Mouse (Mus musculus): ENCODE data around the gene 1700030K09Rik. TPM values are rescaled to one million over a fixed set of nuclear protein-coding genes. Genes with fewer than 3 reads are reported as not detected.

1700030K09Rik gene
- polyA plus RNA-seq, 1 experiment from 2014 or later, result 14.0 TPM

DNA sequence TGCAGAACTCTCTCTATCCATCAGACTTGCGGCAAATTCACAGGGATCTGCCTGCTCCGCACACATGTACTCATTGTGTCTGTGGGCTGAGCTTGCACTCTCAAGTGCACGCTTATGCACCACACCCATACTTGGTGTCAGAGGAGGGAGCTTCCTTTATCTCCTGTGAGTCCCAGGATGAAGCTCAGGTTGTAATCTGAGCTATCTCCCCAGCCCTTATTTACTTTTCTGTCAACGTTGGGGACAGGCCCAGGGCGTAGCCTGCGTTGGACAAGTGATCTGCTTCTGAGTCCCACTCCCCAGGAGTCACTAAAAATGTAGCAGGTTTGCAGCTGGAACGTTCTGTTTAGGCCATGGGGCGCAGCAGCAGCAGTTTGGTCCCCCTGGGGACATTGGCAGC is 7.8 kb downstream of the 1700030K09Rik start:
- ATAC-seq (replicated peaks; ENCODE audit: low FRiP score), result peak; percentile 69

GRCm38 (mm10) chr8:72453904-72454303 is 10.2 kb downstream of the 1700030K09Rik start:
- no peak overlapping the region for H3K4me3 ChIP-seq (ENCODE audit: low read depth, low read length)
- peaks cover 6% of the 10 kb centered on the region for H3K4me1 ChIP-seq (replicated peaks; ENCODE audit: control insufficient read depth, insufficient read depth, low read length)
- no peak overlapping the region for H3K4me2 ChIP-seq
- 0 out of 2 replicates have a peak, but pooled peaks cover 3% of the 10 kb centered on the region for H3K9me3 ChIP-seq (ENCODE audit: control insufficient read depth, low read length)
- H3K9ac ChIP-seq (ENCODE audit: low read depth, low read length), result no peak overlapping the region
- no peak for ATAC-seq (replicated peaks; ENCODE audit: low FRiP score)
- no peak for DNase-seq (ENCODE audit: low spot score)
- no peak overlapping the region for H3K27ac ChIP-seq (ENCODE audit: low read depth, low read length)
- peaks cover 26% of the 10 kb centered on the region; the same call in 1 of the 2 replicates for H3K36me3 ChIP-seq (ENCODE audit: control insufficient read depth, insufficient read depth, low read length)
- H3K27me3 ChIP-seq (replicated peaks; ENCODE audit: control insufficient read depth, insufficient read depth, low read length), result no peaks in the 10 kb centered on the region
- WGBS, result 97% methylated on average over 2 of the region's 2 CpGs

More for the DNA sequence above, 7.8 kb downstream of the 1700030K09Rik start:
- Histone ChIP-seq H3K4me3 (ENCODE audit: low read depth, low read length) (no peak overlapping the region), H3K9me3 (ENCODE audit: control insufficient read depth, low read length) (0 out of 2 replicates have a peak, but pooled peaks cover 3% of the 10 kb centered on the region), H3K4me2 (no peak overlapping the region), H3K27me3 (replicated peaks; ENCODE audit: control insufficient read depth, insufficient read depth, low read length) (no peaks in the 10 kb centered on the region), H3K4me1 (replicated peaks; ENCODE audit: control insufficient read depth, insufficient read depth, low read length) (peaks cover 6% of the 10 kb centered on the region), H3K9ac (ENCODE audit: low read depth, low read length) (no peak overlapping the region), H3K36me3 (ENCODE audit: control insufficient read depth, insufficient read depth, low read length) (peaks cover 32% of the 10 kb centered on the region; the same call in 1 of the 2 replicates), H3K27ac (ENCODE audit: low read depth, low read length) (no peak overlapping the region)
- no peak for DNase-seq (ENCODE audit: low spot score)
- 61% methylated on average over 8 of the region's 8 CpGs for WGBS

GRCm38 (mm10) chr8:72455317-72455716 is 11.6 kb downstream of the 1700030K09Rik start:
- Histone ChIP-seq H3K4me3 (ENCODE audit: low read depth, low read length) (no peak overlapping the region), H3K9ac (ENCODE audit: low read depth, low read length) (no peak overlapping the region), H3K27me3 (replicated peaks; ENCODE audit: control insufficient read depth, insufficient read depth, low read length) (no peaks in the 10 kb centered on the region), H3K27ac (ENCODE audit: low read depth, low read length) (no peak overlapping the region), H3K4me1 (replicated peaks; ENCODE audit: control insufficient read depth, insufficient read depth, low read length) (peaks cover 6% of the 10 kb centered on the region), H3K4me2 (no peak overlapping the region), H3K9me3 (ENCODE audit: control insufficient read depth, low read length) (0 out of 2 replicates have a peak, but pooled peaks cover 3% of the 10 kb centered on the region), H3K36me3 (ENCODE audit: control insufficient read depth, insufficient read depth, low read length) (peaks cover 29% of the 10 kb centered on the region)
- DNase-seq (ENCODE audit: low spot score) (no peak), ATAC-seq (replicated peaks; ENCODE audit: low FRiP score) (no peak)
- WGBS, result 81% methylated on average over 4 of the region's 4 CpGs

DNA sequence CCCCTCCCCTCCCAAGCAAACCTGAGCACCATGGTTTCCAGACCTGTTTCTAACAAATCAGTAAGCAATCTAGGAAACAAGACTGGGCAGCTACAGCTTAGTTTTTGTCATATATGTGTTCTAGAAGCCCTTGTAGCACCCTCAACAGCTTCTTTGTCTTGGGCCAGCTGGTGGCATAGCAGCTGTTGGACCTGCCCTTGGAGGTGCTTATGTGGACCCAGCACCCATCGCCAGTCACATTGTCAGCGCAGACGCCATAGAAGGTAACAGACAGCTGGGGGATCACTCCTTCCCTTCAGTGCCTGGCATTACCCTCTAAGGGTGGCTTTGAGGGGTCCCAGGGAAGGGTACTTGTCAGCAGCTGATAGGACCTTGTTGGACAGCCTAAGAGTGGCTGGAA is 14.1 kb downstream of the 1700030K09Rik start:
- H3K9me3 ChIP-seq (ENCODE audit: control insufficient read depth, low read length), result 0 out of 2 replicates have a peak, but pooled peaks cover 3% of the 10 kb centered on the region
- H3K27me3 ChIP-seq (replicated peaks; ENCODE audit: control insufficient read depth, insufficient read depth, low read length), result no peaks in the 10 kb centered on the region
- no peak for ATAC-seq (replicated peaks; ENCODE audit: low FRiP score)
- no peak overlapping the region for H3K4me2 ChIP-seq
- peaks cover 45% of the 10 kb centered on the region for H3K36me3 ChIP-seq (ENCODE audit: control insufficient read depth, insufficient read depth, low read length)
- H3K27ac ChIP-seq (ENCODE audit: low read depth, low read length), result no peak overlapping the region
- H3K4me3 ChIP-seq (ENCODE audit: low read depth, low read length), result no peak overlapping the region
- 92% methylated on average over 3 of the region's 3 CpGs for WGBS
- H3K9ac ChIP-seq (ENCODE audit: low read depth, low read length), result no peak overlapping the region
- H3K4me1 ChIP-seq (replicated peaks; ENCODE audit: control insufficient read depth, insufficient read depth, low read length), result no peaks in the 10 kb centered on the region
- DNase-seq (ENCODE audit: low spot score), result no peak

GRCm38 (mm10) chr8:72458457-72458856 is 14.8 kb downstream of the 1700030K09Rik start:
- Histone ChIP-seq H3K36me3 (ENCODE audit: control insufficient read depth, insufficient read depth, low read length) (peaks cover 46% of the 10 kb centered on the region), H3K9me3 (ENCODE audit: control insufficient read depth, low read length) (0 out of 2 replicates have a peak, but pooled peaks cover 1% of the 10 kb centered on the region), H3K27ac (ENCODE audit: low read depth, low read length) (no peak overlapping the region), H3K4me1 (replicated peaks; ENCODE audit: control insufficient read depth, insufficient read depth, low read length) (no peaks in the 10 kb centered on the region), H3K4me3 (ENCODE audit: low read depth, low read length) (no peak overlapping the region), H3K4me2 (no peak overlapping the region), H3K9ac (ENCODE audit: low read depth, low read length) (no peak overlapping the region), H3K27me3 (replicated peaks; ENCODE audit: control insufficient read depth, insufficient read depth, low read length) (no peaks in the 10 kb centered on the region)
- no peak for DNase-seq (ENCODE audit: low spot score)
- ATAC-seq (replicated peaks; ENCODE audit: low FRiP score), result no peak
- WGBS, result 85% methylated on average over 6 of the region's 6 CpGs

- no peak for ATAC-seq (replicated peaks; ENCODE audit: low FRiP score)
These were observed 16.3 kb downstream of the 1700030K09Rik start for GRCm38 (mm10) chr8:72459881-72460533.

DNA sequence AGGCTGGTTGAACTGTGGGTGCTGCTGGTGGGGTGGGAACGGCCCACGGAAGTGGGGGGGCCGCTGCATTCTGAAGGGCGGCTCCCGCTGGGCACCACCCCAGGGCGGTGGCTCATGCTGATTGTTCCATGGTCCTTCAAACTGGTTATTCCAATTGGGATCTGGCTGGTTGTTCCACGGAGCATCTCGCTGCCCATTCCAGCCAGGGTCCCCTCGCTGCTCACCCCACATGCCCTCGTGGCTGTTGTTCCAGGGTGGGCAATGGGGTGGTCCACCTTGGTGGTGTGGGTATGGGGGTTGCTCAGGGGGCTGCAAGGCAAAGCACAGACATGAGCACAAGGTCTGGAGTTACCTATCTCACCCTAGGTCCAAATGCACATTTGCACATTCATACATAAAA is 20.5 kb downstream of the 1700030K09Rik start:
- Histone ChIP-seq H3K36me3 (ENCODE audit: control insufficient read depth, insufficient read depth, low read length) (peaks cover 90% of the 10 kb centered on the region), H3K9me3 (ENCODE audit: control insufficient read depth, low read length) (no peaks in the 10 kb centered on the region), H3K27me3 (replicated peaks; ENCODE audit: control insufficient read depth, insufficient read depth, low read length) (no peaks in the 10 kb centered on the region), H3K4me1 (replicated peaks; ENCODE audit: control insufficient read depth, insufficient read depth, low read length) (no peaks in the 10 kb centered on the region), H3K9ac (ENCODE audit: low read depth, low read length) (no peak overlapping the region), H3K27ac (ENCODE audit: low read depth, low read length) (no peak overlapping the region), H3K4me3 (ENCODE audit: low read depth, low read length) (no peak overlapping the region), H3K4me2 (no peak overlapping the region)
- 97% methylated on average over 10 of the region's 10 CpGs for WGBS
- ATAC-seq (replicated peaks; ENCODE audit: low FRiP score) (no peak), DNase-seq (ENCODE audit: low spot score) (no peak)

More at GRCm38 (mm10) chr8:72459881-72460533, 16.3 kb downstream of the 1700030K09Rik start:
- Histone ChIP-seq H3K36me3 (ENCODE audit: control insufficient read depth, insufficient read depth, low read length) (peaks cover 52% of the 10 kb centered on the region), H3K4me1 (replicated peaks; ENCODE audit: control insufficient read depth, insufficient read depth, low read length) (no peaks in the 10 kb centered on the region), H3K9me3 (ENCODE audit: control insufficient read depth, low read length) (no peaks in the 10 kb centered on the region), H3K27me3 (replicated peaks; ENCODE audit: control insufficient read depth, insufficient read depth, low read length) (no peaks in the 10 kb centered on the region), H3K4me2 (no peak overlapping the region), H3K9ac (ENCODE audit: low read depth, low read length) (no peak overlapping the region), H3K27ac (ENCODE audit: low read depth, low read length) (no peak overlapping the region), H3K4me3 (ENCODE audit: low read depth, low read length) (no peak overlapping the region)
- 85% methylated on average over 4 of the region's 4 CpGs for WGBS
- no peak for DNase-seq (ENCODE audit: low spot score)

- no peak overlapping the region for H3K27ac ChIP-seq (ENCODE audit: low read depth, low read length)
- 88% methylated on average over 2 of the region's 2 CpGs for WGBS
- H3K36me3 ChIP-seq (ENCODE audit: control insufficient read depth, insufficient read depth, low read length), result peaks cover 81% of the 10 kb centered on the region
- DNase-seq (ENCODE audit: low spot score) (no peak), ATAC-seq (replicated peaks; ENCODE audit: low FRiP score) (no peak)
- no peak overlapping the region for H3K9ac ChIP-seq (ENCODE audit: low read depth, low read length)
- no peak overlapping the region for H3K4me3 ChIP-seq (ENCODE audit: low read depth, low read length)
- H3K27me3 ChIP-seq (replicated peaks; ENCODE audit: control insufficient read depth, insufficient read depth, low read length), result no peaks in the 10 kb centered on the region
- no peaks in the 10 kb centered on the region for H3K9me3 ChIP-seq (ENCODE audit: control insufficient read depth, low read length)
- no peak overlapping the region for H3K4me2 ChIP-seq
- H3K4me1 ChIP-seq (replicated peaks; ENCODE audit: control insufficient read depth, insufficient read depth, low read length), result peaks cover 9% of the 10 kb centered on the region; the same call in 1 of the 2 replicates
These were observed 25.6 kb downstream of the 1700030K09Rik start for GRCm38 (mm10) chr8:72469243-72469642.

DNA sequence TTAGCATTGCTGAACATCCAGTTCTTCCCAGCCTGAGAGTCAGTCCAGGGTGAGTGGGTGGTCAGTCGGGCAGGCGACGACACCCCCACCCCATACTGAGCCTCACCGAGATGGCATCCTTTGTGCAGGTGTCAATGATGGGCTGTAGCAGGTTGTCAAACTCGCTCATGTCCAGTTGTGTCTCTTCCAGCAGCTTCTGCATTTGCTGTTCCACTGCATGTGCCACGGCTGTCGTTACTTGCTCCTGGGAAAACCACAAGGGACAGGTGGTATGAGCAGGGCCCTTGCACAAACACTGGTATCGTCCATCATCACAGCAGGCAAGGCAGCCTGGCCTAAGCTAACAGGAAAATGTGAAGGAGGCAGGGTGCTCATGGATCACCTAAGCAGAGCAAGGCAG is 26.3 kb downstream of the 1700030K09Rik start:
- DNase-seq (ENCODE audit: low spot score) (no peak), ATAC-seq (replicated peaks; ENCODE audit: low FRiP score) (no peak)
- H3K36me3 ChIP-seq (ENCODE audit: control insufficient read depth, insufficient read depth, low read length), result peaks cover 76% of the 10 kb centered on the region
- no peaks in the 10 kb centered on the region for H3K27me3 ChIP-seq (replicated peaks; ENCODE audit: control insufficient read depth, insufficient read depth, low read length)
- no peaks in the 10 kb centered on the region for H3K9me3 ChIP-seq (ENCODE audit: control insufficient read depth, low read length)
- H3K4me1 ChIP-seq (replicated peaks; ENCODE audit: control insufficient read depth, insufficient read depth, low read length), result peaks cover 10% of the 10 kb centered on the region; the same call in 1 of the 2 replicates
- H3K27ac ChIP-seq (ENCODE audit: low read depth, low read length), result no peak overlapping the region
- H3K9ac ChIP-seq (ENCODE audit: low read depth, low read length), result no peak overlapping the region
- H3K4me3 ChIP-seq (ENCODE audit: low read depth, low read length), result no peak overlapping the region
- WGBS, result 92% methylated on average over 8 of the region's 8 CpGs
- no peak overlapping the region for H3K4me2 ChIP-seq
